ENCODE assay signal across 9 mouse cellular contexts in the genomic region with DNA sequence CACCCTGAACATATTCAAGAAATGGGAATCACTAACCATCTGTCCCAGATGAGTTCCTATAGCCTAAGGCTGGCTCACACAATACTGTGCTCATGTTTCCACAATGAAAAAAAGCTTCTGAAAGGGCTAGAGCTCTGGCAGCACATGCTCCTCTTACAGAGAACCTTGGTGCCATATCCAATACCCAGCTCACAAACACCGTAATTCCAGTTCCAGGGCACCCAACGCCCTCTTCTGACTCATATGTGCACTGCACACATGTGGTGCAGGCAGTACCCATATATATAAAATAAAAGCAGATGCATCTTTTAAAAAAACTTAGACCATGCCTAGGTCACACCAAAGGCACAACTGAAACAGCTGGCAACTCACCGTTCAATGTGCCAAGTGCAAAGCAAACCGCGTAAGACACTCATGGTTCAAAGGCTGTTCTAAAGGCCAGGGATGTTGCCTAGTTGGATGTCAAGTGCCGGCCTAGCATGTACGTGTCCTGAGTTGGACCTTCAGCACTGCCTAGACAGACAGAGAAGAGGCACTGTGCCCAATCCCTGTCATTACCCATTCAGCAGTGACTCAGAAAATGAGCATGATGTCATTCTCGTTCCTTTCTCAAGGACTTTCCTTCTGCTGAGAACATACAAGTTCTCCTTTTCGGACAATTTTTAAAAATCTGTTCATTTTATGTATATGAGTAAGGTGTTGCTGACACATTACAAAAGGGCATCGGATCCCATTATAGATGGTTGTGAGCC. TPM values are rescaled to one million over a fixed set of nuclear protein-coding genes. Genes with fewer than 3 reads are reported as not detected.
DNase-seq lines count a peak whose midpoint lies in the region; ATAC-seq and TF ChIP-seq lines count a peak whose summit lies in the region.
"Had no signal": no experiment of that assay in that cellular context is flagged by ENCODE, and none has a peak within 500 bp of the region (broad histone marks: within the 10 kb centered on the region; RNA-seq: fewer than 3 reads in every experiment).

No protein-coding gene starts in this region.

- H3K27ac ChIP-seq in forebrain, postnatal 0 days (ENCODE audit: low read depth, low read length): 0 out of 2 replicates have a peak overlapping the region, but pooled peaks have one; percentile 35
- H3K27ac ChIP-seq in forebrain, embryonic 14.5 days (ENCODE audit: low read depth, low read length): no peak overlapping the region
- no peak overlapping the region for H3K27ac ChIP-seq in left cerebral cortex, adult 2 months

- no peak overlapping the region for H3K9ac ChIP-seq in forebrain, postnatal 0 days
- H3K9ac ChIP-seq in forebrain, embryonic 14.5 days (ENCODE audit: low read length): no peak overlapping the region

- peak; percentile 44; the same call in 1 of the 2 replicates for TF ChIP-seq CTCF in forebrain, postnatal 0 days (IDR thresholded peaks at IDR 0.05; ENCODE audit: low read depth)
- TF ChIP-seq CTCF in left cerebral cortex, adult 2 months (IDR thresholded peaks at IDR 0.05): peak; percentile 20

- peak; percentile 50 for ATAC-seq in forebrain, postnatal 0 days
- no peak for ATAC-seq in forebrain, embryonic 14.5 days

- DNase-seq in forebrain, postnatal 0 days: peak; percentile 34
- no peak for DNase-seq in forebrain, embryonic 14.5 days (ENCODE audit: low spot score)
- DNase-seq in left cerebral cortex, adult 2 months (ENCODE audit: extremely low spot score in 1 of 2, low spot score in 2 of 2): no peak
- no peak for DNase-seq in left cerebral cortex, adult 11 months (ENCODE audit: low spot score)
- peak; percentile 87 to 94 for DNase-seq in adrenal gland, adult (ENCODE audit: inconsistent age in 2 of 2, low spot score in 1 of 2)
- DNase-seq in heart, postnatal 10 days: peak; percentile 78 to 82
- DNase-seq in retina, postnatal 1 day: no peak
- no peak for DNase-seq in layer of hippocampus, postnatal 25 days (ENCODE audit: extremely low spot score in 1 of 2, low spot score in 1 of 2)
- DNase-seq: lung, adult 18-20 months had no signal

- no peaks in the 10 kb centered on the region for H3K9me3 ChIP-seq in forebrain, postnatal 0 days (ENCODE audit: low read length)
- H3K9me3 ChIP-seq in forebrain, embryonic 14.5 days (replicated peaks; ENCODE audit: control insufficient read depth, low read length): no peaks in the 10 kb centered on the region

- intact Hi-C loops in left cerebral cortex, adult 2 months (cut with DNase I): no loop called here
- intact Hi-C loops in heart, postnatal 10 days (cut with DNase I): no loop called here

- WGBS in forebrain, postnatal 0 days: 75% methylated on average over 10 of the region's 10 CpGs
- 82% methylated on average over 10 of the region's 10 CpGs for WGBS in forebrain, embryonic 14.5 days

- peaks cover 32% of the 10 kb centered on the region for H3K36me3 ChIP-seq in forebrain, postnatal 0 days (ENCODE audit: insufficient read depth)
- peaks cover 34% of the 10 kb centered on the region for H3K36me3 ChIP-seq in forebrain, embryonic 14.5 days (ENCODE audit: control insufficient read depth, insufficient read depth, low read length)

- no peaks in the 10 kb centered on the region for H3K4me1 ChIP-seq in forebrain, postnatal 0 days (ENCODE audit: insufficient read depth)
- H3K4me1 ChIP-seq in forebrain, embryonic 14.5 days (ENCODE audit: control insufficient read depth, insufficient read depth, low read length): no peaks in the 10 kb centered on the region

- no peak overlapping the region for H3K4me2 ChIP-seq in forebrain, postnatal 0 days (ENCODE audit: low read depth)
- no peak overlapping the region for H3K4me2 ChIP-seq in forebrain, embryonic 14.5 days (ENCODE audit: low read length)

- no peak overlapping the region for H3K4me3 ChIP-seq in forebrain, postnatal 0 days (ENCODE audit: low read depth, low read length)
- no peak overlapping the region for H3K4me3 ChIP-seq in forebrain, embryonic 14.5 days (ENCODE audit: low read depth, low read length)
- H3K4me3 ChIP-seq in left cerebral cortex, adult 2 months: no peak overlapping the region

- H3K27me3 ChIP-seq in forebrain, postnatal 0 days (ENCODE audit: insufficient read depth, low read length): no peaks in the 10 kb centered on the region
- H3K27me3 ChIP-seq in forebrain, embryonic 14.5 days (replicated peaks; ENCODE audit: control insufficient read depth, insufficient read depth, low read length): no peaks in the 10 kb centered on the region

RNA-seq across cellular contexts. Expression of gene Kif1b, which starts 18.1 kb away (rescaled TPM):
- total RNA-seq in forebrain, postnatal 0 days (2014; rRNA removed): 209 and 270 TPM in 2 replicates
- polyA plus RNA-seq in forebrain, postnatal 0 days (2015; fragmentation: Nextera tagmentation; extraction: Ambion mirVana): 139 and 202 TPM in 2 replicates
- polyA plus RNA-seq in forebrain, embryonic 14.5 days (2014; fragmentation: Nextera tagmentation; extraction: Ambion mirVana): 101 and 132 TPM in 2 replicates
- total RNA-seq in left cerebral cortex, adult 2 months (2021): 100 to 1,000 TPM; 444 to 487 TPM
- total RNA-seq in heart, postnatal 10 days (2021): 100 to 1,000 TPM; 146 to 164 TPM
- 100 to 1,000 TPM; 372 to 435 TPM for total RNA-seq in layer of hippocampus, postnatal 25 days (2021)

Comparison
In these comparisons a context has a peak if more than half of its experiments do, and no peak if none do; other contexts are left out.
1. DNase-seq: peak in forebrain, postnatal 0 days (single experiment), adrenal gland, adult (2 of 2) and heart, postnatal 10 days (2 of 2); none in forebrain, embryonic 14.5 days (single experiment), left cerebral cortex, adult 2 months (0 of 2), left cerebral cortex, adult 11 months (single experiment), retina, postnatal 1 day (single experiment) and layer of hippocampus, postnatal 25 days (0 of 2).